Mouse (Mus musculus) stomach, embryonic 16.5 days (tissue): ENCODE measurements around the gene Hnrnpll. TPM values are rescaled to one million over a fixed set of nuclear protein-coding genes. Genes with fewer than 3 reads are reported as not detected.

Experiments
- ATAC-seq: fragments of 200-750 bp; cut with Nextera tagmentation; 2 replicates; pipeline ENCODE4 v1.8.0; 2017; ENCODE audit warnings: moderate number of reproducible peaks, moderate TSS enrichment; ENCODE audit not compliant: insufficient read depth, low FRiP score
- H3K27ac ChIP-seq: fragments of 300-500 bp; sonication (generic); 2 replicates; pipeline ENCODE4 v1.5.1; 2014; ENCODE audit warnings: low read length
- H3K27me3 ChIP-seq: fragments of 300-500 bp; sonication (generic); 2 replicates; pipeline ENCODE4 v1.6.1; 2014; ENCODE audit warnings: low read length, control low read depth, mixed read lengths; ENCODE audit not compliant: control insufficient read depth, insufficient read depth
- H3K36me3 ChIP-seq: fragments of 300-500 bp; sonication (generic); 2 replicates; pipeline ENCODE4 v1.6.1; 2014; ENCODE audit warnings: low read length; ENCODE audit not compliant: control insufficient read depth, insufficient read depth
- H3K4me1 ChIP-seq: fragments of 300-500 bp; sonication (generic); 2 replicates; pipeline ENCODE4 v1.6.1; 2014; ENCODE audit warnings: low read length, control low read depth, mixed read lengths; ENCODE audit not compliant: control insufficient read depth, insufficient read depth
- H3K4me2 ChIP-seq: fragments of 300-500 bp; sonication (generic); 2 replicates; pipeline ENCODE4 v1.6.1; 2014; ENCODE audit warnings: low read depth, low read length, mixed read lengths
- H3K4me3 ChIP-seq: fragments of 300-500 bp; sonication (generic); replicated peaks from 2 replicates; pipeline ENCODE4 v1.5.1; 2014; ENCODE audit warnings: mild to moderate bottlenecking, low read length
- H3K9ac ChIP-seq: fragments of 300-500 bp; sonication (generic); 2 replicates; pipeline ENCODE4 v1.6.1; 2014; ENCODE audit warnings: low read length
- H3K9me3 ChIP-seq: fragments of 300-500 bp; sonication (generic); replicated peaks from 2 replicates; pipeline ENCODE4 v1.6.1; 2016; ENCODE audit warnings: low read length, control low read depth; ENCODE audit not compliant: control insufficient read depth
- WGBS: fragments of 180-500 bp; shearing (Covaris S2); extraction: QIAGEN DNeasy Blood & Tissue Kit; methylation state at CpG from one replicate; pipeline ENCODE4 v1.1.7; 2014; 5-methylcytosine and 5-hydroxymethylcytosine counted together
- polyA plus RNA-seq: library from polyadenylated mRNA; unstranded; fragments of >200 nt; fragmentation: Nextera tagmentation; extraction: Ambion mirVana; gene quantifications from 2 replicates; pipeline ENCODE4 v1.2.1, GENCODE M21; 2015

Hnrnpll gene
- polyA plus RNA-seq, 1 experiment from 2014 or later, result 39.4 TPM

GRCm38 (mm10) chr17:80090551-80090950 lies 28.4 kb upstream of the Hnrnpll start:
- Histone ChIP-seq H3K4me3 (no peak overlapping the region), H3K27ac (no peak overlapping the region), H3K36me3 (no peaks in the 10 kb centered on the region), H3K4me2 (no peak overlapping the region), H3K9me3 (no peaks in the 10 kb centered on the region), H3K4me1 (no peaks in the 10 kb centered on the region), H3K27me3 (no peaks in the 10 kb centered on the region), H3K9ac (no peak overlapping the region)
- WGBS, result 58% methylated on average over 4 of the region's 4 CpGs
- ATAC-seq, result no peak

GRCm38 (mm10) chr17:80088168-80088567 lies 26.0 kb upstream of the Hnrnpll start:
- no peak overlapping the region for H3K9ac ChIP-seq
- WGBS, result 91% methylated on average over 3 of the region's 3 CpGs

GRCm38 (mm10) chr17:80086591-80086990 lies 24.5 kb upstream of the Hnrnpll start:
- Histone ChIP-seq H3K27me3 (no peaks in the 10 kb centered on the region), H3K9me3 (no peaks in the 10 kb centered on the region), H3K4me3 (no peak overlapping the region), H3K4me1 (no peaks in the 10 kb centered on the region), H3K9ac (no peak overlapping the region), H3K36me3 (no peaks in the 10 kb centered on the region), H3K27ac (no peak overlapping the region), H3K4me2 (no peak overlapping the region)
- WGBS, result 83% methylated on average over 11 of the region's 11 CpGs
- ATAC-seq, result no peak

More at GRCm38 (mm10) chr17:80088168-80088567, 26.0 kb upstream of the Hnrnpll start:
- no peaks in the 10 kb centered on the region for H3K27me3 ChIP-seq
- ATAC-seq, result no peak
- H3K9me3 ChIP-seq, result no peaks in the 10 kb centered on the region
- no peaks in the 10 kb centered on the region for H3K4me1 ChIP-seq
- H3K36me3 ChIP-seq, result no peaks in the 10 kb centered on the region
- no peak overlapping the region for H3K4me3 ChIP-seq
- H3K4me2 ChIP-seq, result no peak overlapping the region
- H3K27ac ChIP-seq, result no peak overlapping the region

GRCm38 (mm10) chr17:80084424-80084823 lies 22.3 kb upstream of the Hnrnpll start:
- Histone ChIP-seq H3K27ac (no peak overlapping the region), H3K36me3 (no peaks in the 10 kb centered on the region), H3K4me1 (no peaks in the 10 kb centered on the region), H3K4me2 (no peak overlapping the region), H3K27me3 (no peaks in the 10 kb centered on the region), H3K4me3 (no peak overlapping the region), H3K9me3 (no peaks in the 10 kb centered on the region), H3K9ac (no peak overlapping the region)
- no peak for ATAC-seq
- 76% methylated on average over 9 of the region's 9 CpGs for WGBS

- WGBS, result 76% methylated on average over 6 of the region's 6 CpGs
- no peak for ATAC-seq
Observed at GRCm38 (mm10) chr17:80083223-80083622, 21.1 kb upstream of the Hnrnpll start.

GRCm38 (mm10) chr17:80078726-80079125 lies 16.6 kb upstream of the Hnrnpll start:
- no peak overlapping the region for H3K27ac ChIP-seq
- no peaks in the 10 kb centered on the region for H3K27me3 ChIP-seq
- no peaks in the 10 kb centered on the region for H3K36me3 ChIP-seq
- no peak overlapping the region for H3K4me2 ChIP-seq
- no peak overlapping the region for H3K4me3 ChIP-seq
- no peaks in the 10 kb centered on the region for H3K4me1 ChIP-seq
- H3K9ac ChIP-seq, result no peak overlapping the region
- H3K9me3 ChIP-seq, result no peaks in the 10 kb centered on the region
- 82% methylated on average over 4 of the region's 4 CpGs for WGBS
- ATAC-seq, result no peak

More at GRCm38 (mm10) chr17:80083223-80083622, 21.1 kb upstream of the Hnrnpll start:
- Histone ChIP-seq H3K27ac (no peak overlapping the region), H3K4me1 (no peaks in the 10 kb centered on the region), H3K4me3 (no peak overlapping the region), H3K9ac (no peak overlapping the region), H3K9me3 (no peaks in the 10 kb centered on the region), H3K36me3 (no peaks in the 10 kb centered on the region), H3K4me2 (no peak overlapping the region), H3K27me3 (no peaks in the 10 kb centered on the region)

GRCm38 (mm10) chr17:80067257-80067656 lies 5.1 kb upstream of the Hnrnpll start:
- Histone ChIP-seq H3K9ac (no peak overlapping the region), H3K4me2 (no peak overlapping the region), H3K4me1 (no peaks in the 10 kb centered on the region), H3K27ac (no peak overlapping the region), H3K36me3 (no peaks in the 10 kb centered on the region), H3K27me3 (no peaks in the 10 kb centered on the region), H3K4me3 (no peak overlapping the region), H3K9me3 (no peaks in the 10 kb centered on the region)
- no peak for ATAC-seq
- 77% methylated on average over 5 of the region's 6 CpGs for WGBS

- Histone ChIP-seq H3K27me3 (no peaks in the 10 kb centered on the region), H3K4me2 (no peak overlapping the region), H3K9me3 (no peaks in the 10 kb centered on the region), H3K27ac (no peak overlapping the region), H3K4me1 (peaks cover 9% of the 10 kb centered on the region), H3K4me3 (no peak overlapping the region), H3K36me3 (no peaks in the 10 kb centered on the region), H3K9ac (no peak overlapping the region)
- ATAC-seq, result no peak
- 71% methylated on average over 8 of the region's 8 CpGs for WGBS
Observed at GRCm38 (mm10) chr17:80063840-80064495, 1.8 kb upstream of the Hnrnpll start.

GRCm38 (mm10) chr17:80063386-80063785 lies 1.3 kb upstream of the Hnrnpll start:
- no peak overlapping the region for H3K27ac ChIP-seq
- no peak for ATAC-seq
- no peaks in the 10 kb centered on the region for H3K9me3 ChIP-seq
- H3K4me2 ChIP-seq, result peak overlapping the region; percentile 72; the same call in 1 of the 2 replicates
- no peak overlapping the region for H3K4me3 ChIP-seq
- H3K36me3 ChIP-seq, result no peaks in the 10 kb centered on the region
- H3K4me1 ChIP-seq, result peaks cover 11% of the 10 kb centered on the region
- WGBS, result 72% methylated on average over 10 of the region's 10 CpGs
- H3K27me3 ChIP-seq, result no peaks in the 10 kb centered on the region
- no peak overlapping the region for H3K9ac ChIP-seq
